10 mouse cellular contexts compared by ENCODE assay signal in the genomic region with DNA sequence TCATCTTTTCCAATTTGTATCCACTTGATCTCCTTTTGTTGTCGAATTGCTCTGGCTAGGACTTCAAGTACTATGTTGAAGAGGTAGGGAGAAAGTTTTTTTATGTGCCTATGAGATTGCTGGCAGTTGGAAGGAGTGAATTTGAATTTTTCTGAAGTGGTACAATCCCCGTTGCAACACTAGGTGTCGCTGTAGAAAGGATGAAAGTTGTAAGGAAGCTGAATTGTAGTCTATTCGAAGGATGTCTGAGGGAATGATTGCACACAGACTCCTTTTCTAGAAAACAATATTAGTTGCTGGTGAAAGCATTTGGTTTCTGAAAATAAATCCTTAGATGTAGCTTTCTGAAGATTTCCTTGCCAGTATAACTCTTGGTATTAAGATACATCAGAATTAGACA. TPM values are rescaled to one million over a fixed set of nuclear protein-coding genes. Genes with fewer than 3 reads are reported as not detected.
DNase-seq lines count a peak whose midpoint lies in the region.
"Had no signal": no experiment of that assay in that cellular context is flagged by ENCODE, and none has a peak within 500 bp of the region (broad histone marks: within the 10 kb centered on the region; RNA-seq: fewer than 3 reads in every experiment).

No protein-coding gene starts in this region.

- 13% methylated on average over 4 of the region's 4 CpGs for WGBS in embryonic facial prominence, embryonic 10.5 days

- H3K27ac ChIP-seq in embryonic facial prominence, embryonic 10.5 days (replicated peaks): no peak overlapping the region

- H3K27me3 ChIP-seq in embryonic facial prominence, embryonic 10.5 days (replicated peaks; ENCODE audit: low read depth, poor library complexity, severe bottlenecking): no peaks in the 10 kb centered on the region

- H3K36me3 ChIP-seq in embryonic facial prominence, embryonic 10.5 days (replicated peaks): no peaks in the 10 kb centered on the region
- H3K36me3 ChIP-seq: G1E had no signal

- peak; percentile 17 for DNase-seq in cerebellum, adult 8-10 months
- no peak for DNase-seq in cerebellum, adult 11 months
- peak; percentile 50 for DNase-seq in testis, postnatal 10 days (ENCODE audit: low spot score)
- no peak for DNase-seq in testis, postnatal 14 days (ENCODE audit: low spot score)
- DNase-seq in embryonic facial prominence, embryonic 10.5 days (ENCODE audit: low spot score): peak; percentile 22
- peak; percentile 74 for DNase-seq in induced T-regulatory cell, adult 2 months (ENCODE audit: low read depth)
- DNase-seq in lung, postnatal 14 days: peak; percentile 75
- peak; percentile 25 for DNase-seq in right cerebral cortex, postnatal 14 days

- H3K4me1 ChIP-seq in embryonic facial prominence, embryonic 10.5 days: no peaks in the 10 kb centered on the region

- H3K9me3 ChIP-seq in embryonic facial prominence, embryonic 10.5 days: no peaks in the 10 kb centered on the region
- H3K9me3 ChIP-seq: G1E had no signal

- H3K4me3 ChIP-seq in embryonic facial prominence, embryonic 10.5 days: no peak overlapping the region
- H3K4me3 ChIP-seq: myocyte had no signal

RNA-seq across cellular contexts. Expression of a gene that starts 54.6 kb away (rescaled TPM):
- 53.5 and 62.5 TPM in 2 replicates for polyA plus RNA-seq in embryonic facial prominence, embryonic 10.5 days (2016; fragmentation: Nextera tagmentation; extraction: Ambion mirVana)
- polyA plus RNA-seq: G1E had no signal

Comparison
In these comparisons a context has a peak if more than half of its experiments do, and no peak if none do; other contexts are left out.
1. DNase-seq: peak in cerebellum, adult 8-10 months (single experiment), testis, postnatal 10 days (single experiment), embryonic facial prominence, embryonic 10.5 days (single experiment), induced T-regulatory cell, adult 2 months (single experiment), lung, postnatal 14 days (single experiment) and right cerebral cortex, postnatal 14 days (single experiment); none in cerebellum, adult 11 months (single experiment) and testis, postnatal 14 days (single experiment).